Mouse (Mus musculus) ovary, adult 10 weeks (tissue): ENCODE data around the gene Tinf2. TPM values are rescaled to one million over a fixed set of nuclear protein-coding genes. Genes with fewer than 3 reads are reported as not detected.

Experiments
- polyA plus RNA-seq: library from polyadenylated mRNA; stranded (reverse); fragments of 350-450 nt; fragmentation: Illumina TruSeq; extraction: RNeasy Lipid Tissue Mini Kit (QIAGEN cat#74804); gene quantifications from one replicate; pipeline ENCODE4 v1.2.3, GENCODE M21; 2014

Tinf2 gene
- polyA plus RNA-seq, result 11.2 TPM

DNA sequence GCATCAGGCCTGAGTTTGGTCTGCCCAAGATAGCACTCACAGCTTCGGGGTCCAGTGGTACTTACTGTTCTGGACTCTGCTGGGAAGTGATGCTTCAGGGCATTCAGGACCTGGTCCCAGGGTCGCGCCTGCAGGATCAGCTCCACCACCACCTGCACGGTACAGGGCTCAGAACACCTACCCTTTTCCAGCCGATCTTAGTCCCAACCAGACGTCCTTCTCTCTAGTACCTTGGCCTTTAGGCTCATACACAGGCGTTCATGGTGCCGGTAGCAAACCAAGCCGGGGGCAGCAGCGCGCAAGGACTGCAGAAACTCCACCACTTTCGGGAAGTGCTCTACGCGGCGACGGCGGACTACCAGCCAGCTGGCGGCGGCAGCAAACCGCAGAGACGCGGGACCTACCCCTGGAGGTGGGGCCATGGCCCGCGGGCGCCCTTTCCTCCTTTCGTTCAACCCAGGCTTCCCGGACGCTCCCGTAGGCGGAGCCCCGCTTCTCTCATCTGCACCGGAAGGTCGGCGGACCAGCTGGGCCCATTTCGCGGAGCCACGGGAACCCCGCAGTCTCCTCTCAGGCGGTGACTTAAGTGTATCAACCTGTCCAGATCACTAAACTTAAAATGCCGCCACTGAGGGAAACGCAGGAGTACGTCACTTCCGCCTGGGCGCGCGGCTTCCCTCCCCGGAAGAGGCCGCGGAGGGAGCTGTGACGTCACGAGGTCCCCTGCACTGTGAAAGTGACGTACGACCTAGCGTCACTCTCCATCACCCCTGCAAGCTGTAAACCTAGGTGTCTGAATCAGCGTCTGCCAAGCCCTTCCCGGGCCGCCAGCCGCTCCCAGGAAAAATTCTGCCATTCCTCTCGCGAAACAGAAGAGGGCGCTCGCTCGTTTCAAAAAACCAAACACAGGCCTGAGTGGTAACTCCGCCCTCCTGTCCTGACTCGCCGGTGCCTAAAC is at the start of gene Tinf2:
Tinf2 (minus strand) TSS at position 661 of the 958 bp plus-strand sequence.

DNA sequence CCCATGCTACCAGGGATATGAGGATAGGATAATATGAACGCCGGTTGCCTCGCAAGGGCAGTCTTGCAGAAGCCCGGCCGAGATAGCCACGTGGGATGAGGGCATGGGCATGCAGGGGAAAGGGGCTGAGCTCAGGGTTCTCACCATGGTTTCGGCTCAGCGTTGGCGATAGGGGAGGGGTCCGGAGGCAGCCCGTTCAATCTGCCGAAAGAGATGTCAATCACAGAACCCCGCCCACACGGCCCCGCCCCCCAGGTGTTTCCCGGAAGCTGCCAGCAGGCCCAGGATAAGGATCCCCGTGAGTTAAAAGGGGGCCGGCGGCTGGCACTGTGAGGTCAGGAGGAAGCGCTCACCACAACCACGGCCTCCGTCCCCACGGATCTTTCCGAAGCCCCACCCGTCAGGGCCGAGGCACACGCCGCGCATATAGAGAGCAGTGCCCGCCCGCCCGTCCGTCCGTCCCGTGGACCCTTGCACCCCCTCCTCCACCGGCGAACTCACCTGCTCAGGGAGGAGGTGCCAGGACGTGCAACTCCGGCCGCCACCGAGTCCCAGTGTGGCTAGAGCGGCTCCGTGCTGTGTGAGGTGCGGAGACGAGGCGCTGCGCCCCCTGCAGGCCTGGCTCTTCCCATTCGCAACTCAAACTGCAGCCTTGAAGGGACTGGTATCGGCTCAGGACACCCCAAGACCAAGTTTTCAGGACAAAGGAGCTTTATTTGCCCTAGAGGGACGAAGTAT is 40.2 kb upstream of the Tinf2 start, which contains the start of gene Rabggta:
Rabggta (minus strand) TSS at position 564 of the 738 bp plus-strand sequence.

DNA sequence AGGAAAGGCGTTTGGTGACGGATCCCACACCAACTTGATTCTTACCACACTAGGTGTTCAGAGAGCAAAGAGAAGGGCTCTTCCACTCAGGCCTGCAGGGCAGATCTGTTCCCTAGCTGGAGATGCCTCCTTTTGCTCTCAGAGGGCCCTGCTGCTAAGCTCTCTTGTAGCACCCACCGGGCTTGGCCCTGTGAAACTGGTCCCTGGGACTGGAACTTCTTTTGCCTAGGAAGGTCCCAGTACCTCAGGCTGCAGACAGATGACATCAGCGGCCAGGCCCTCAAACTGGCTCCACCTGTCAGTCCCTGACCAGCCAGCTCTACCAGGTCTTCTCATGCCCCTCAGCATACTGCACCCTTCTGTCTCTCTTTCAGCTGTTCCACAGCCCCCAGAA is 32.1 kb upstream of the Tinf2 start, which contains the start of gene Tgm1:
Tgm1 (minus strand) TSS at position 198 of the 394 bp plus-strand sequence.

DNA sequence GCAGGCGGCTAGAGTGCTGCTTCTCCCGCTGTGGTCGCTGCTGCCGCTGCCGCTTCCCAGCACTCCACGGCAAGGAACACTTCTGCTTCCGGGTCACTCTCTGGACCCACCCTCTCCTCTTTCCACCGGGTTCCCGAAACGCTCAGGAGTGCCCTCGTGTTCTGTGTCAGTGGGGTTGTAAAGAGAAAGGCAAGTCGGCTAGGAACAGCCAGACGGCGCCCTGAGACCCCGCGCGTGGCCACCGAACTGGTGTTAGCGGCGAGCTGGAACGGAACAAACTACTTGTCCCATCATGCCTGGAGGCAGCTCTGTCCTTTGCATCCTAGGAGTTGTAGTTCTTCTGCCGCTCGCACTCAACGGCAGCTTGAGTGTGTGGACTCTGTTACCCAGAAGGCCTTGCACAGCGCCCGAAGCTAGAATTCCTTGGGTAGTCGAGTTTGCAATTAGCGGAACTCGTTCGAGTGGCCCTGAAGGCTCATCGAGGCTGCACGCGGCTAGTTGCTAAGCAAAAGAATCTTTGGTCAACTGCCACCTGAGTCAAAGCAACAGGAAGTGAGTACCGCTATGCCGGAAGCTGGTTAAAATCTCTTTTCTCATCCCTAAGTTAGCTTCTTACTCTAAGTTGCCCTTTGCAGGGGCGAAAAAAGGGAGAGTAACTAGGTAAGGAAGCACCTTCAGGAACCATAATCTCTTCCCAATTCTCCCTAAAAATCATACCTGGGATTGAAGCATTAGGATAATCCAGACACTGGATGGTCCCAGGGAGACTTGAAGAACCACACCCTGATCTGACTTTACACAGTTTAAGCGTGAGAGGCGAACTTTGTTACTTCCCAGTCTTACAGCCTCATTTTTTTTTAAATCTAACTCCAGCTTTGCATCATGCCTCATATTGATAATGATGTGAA is 9.5 kb downstream of the Tinf2 start, which contains the start of the genes Gmpr2 and Nedd8:
Gmpr2 (plus strand) TSS at position 109 of the 908 bp plus-strand sequence.
Nedd8 (minus strand) TSS at position 292 of the 908 bp plus-strand sequence.

DNA sequence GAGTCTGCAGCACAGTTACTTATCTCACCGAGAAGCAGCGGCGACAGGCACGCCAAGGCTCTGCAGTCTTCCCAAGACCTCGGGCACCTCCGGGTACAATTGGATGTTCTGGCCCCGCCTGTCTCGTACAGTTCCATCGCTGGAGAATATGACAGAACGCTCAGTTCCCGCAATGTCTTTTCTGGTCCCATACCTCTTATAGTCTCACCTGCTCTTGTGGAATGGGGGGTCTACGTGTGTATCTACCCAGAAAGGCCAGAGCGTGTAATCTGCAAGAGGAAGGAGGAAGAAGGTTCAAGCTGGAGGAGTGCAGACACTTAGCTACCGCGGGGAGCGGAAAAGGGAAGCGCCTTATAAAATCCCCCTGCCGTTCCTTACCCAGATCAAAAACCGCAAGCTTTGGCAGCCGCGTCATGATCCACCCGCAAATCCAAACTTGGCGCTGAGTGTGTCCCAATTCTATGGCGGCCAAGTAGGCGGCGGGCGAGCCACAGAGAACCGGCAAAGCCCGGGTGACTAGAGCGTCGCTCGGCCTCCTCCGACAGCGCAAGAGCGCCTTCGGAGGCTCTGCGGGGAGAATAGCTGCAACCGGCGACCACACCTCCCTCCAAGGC is 21.6 kb downstream of the Tinf2 start, which contains the start of gene Mdp1:
Mdp1 (minus strand) TSS at position 549 of the 614 bp plus-strand sequence.

DNA sequence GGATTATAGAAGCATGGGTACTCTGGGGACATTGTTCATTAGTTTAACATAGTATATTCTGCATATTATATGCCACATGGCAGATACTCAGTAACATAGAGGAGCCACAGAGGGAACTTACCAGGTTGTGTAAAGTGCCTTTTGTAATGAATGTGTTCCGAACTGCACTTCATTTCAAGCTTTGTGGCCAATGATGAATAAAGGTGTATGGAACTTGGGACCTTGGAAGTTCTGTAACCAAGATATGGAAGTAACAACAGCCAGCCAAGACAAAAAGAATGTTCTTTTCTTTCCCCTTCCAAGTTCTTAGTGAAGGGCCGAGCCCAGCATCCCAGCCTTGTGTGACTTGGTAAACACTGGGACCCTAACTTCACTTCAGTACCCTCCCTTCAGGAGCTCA is 31.7 kb downstream of the Tinf2 start, which contains the start of gene Tssk4:
Tssk4 (plus strand) TSS at position 301 of the 400 bp plus-strand sequence.

DNA sequence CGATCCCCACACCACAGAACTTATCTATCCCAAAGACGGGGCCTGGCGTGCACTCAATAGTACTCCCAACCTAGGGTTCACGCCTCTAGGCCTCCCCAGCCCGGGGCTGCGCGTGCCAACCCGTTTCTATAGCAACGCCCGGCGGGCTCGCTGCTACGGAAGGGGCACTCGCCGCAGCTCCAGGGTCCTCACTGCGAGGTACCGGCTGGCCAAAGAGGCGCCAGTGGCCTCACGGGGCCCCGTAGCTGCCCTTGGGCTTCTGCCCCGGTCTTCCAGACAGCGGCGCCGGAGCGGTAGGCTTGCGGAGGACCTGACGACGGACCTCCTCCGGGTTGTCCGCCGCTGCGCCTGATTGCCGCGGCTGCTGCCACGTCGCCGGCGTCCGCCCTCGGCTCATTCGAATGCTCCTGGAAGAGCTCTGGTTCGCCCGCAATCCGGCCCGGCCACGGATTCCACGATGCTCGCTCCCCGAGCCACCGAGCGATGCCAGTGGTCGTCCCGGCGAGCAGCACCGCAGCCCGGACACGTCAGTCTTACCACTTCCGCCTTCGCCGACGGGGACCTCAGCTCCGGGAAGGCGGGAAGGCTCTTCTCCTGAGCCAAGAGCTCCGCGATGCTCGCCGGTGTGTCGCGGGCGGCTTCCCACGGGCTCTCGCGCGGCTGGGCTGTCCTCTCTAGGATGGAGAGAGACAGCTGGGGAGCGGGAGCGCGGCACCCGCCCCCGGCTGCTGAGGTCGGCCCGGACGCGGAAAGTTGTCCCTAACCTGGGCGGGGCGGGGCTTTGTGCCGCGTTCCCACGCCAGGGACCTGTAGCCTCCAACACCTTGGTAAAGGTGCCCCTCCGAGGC is 38.3 kb downstream of the Tinf2 start, which contains the start of gene Tm9sf1:
Tm9sf1 (minus strand) TSS at position 747 of the 848 bp plus-strand sequence.

DNA sequence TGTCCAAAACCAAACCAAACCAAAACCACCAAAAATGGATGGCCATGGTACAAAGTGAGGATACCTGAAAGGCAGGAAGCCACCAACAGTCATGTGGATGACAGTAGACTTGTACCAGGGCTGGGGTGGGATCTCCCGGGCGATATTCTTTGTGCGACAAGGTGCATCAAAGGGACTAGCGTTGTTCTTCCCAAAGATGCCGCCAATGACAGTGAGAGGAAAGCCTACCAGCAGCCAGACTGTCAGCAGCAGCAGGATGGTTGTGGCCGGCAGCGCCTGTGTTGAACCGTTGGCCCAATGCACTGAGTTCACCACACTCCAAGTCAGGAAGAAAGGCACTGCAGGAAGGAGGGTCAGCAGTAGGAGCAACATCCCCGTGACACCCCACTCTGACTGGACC is 43.8 kb downstream of the Tinf2 start, which contains the start of gene Gm49378:
Gm49378 (minus strand) TSS at position 101 of the 400 bp plus-strand sequence.

DNA sequence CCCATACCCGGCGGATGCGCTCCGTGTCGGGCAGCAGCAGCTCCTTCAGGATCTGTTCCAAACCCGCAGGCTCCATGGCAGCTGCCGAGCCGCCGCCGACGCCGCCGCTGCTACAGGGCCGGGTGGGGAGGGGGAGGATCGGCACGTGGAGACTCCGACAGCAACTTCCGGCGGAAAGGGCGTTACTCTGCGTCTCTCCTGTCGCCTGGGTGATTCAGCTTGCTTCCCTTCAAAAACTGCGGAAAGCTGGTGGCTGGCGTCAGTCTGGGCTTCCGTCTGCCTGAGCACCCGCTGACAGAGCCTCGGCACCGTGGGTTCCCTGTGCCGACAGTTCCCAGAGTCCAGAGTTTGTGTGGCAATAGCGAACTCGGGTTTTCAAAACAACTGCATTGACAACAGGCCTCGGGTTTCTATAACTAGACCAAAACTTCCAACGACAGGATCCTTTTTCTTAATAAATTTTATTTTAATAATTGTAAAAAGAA is 46.1 kb downstream of the Tinf2 start, which contains the start of gene Ipo4:
Ipo4 (minus strand) TSS at position 435 of the 485 bp plus-strand sequence.

Other genes starting within 250 kb of the Tinf2 start
- 25.6 TPM for gene Dhrs4, start 203.1 kb downstream of the Tinf2 start, polyA plus RNA-seq
- gene Carmil3, start 191.2 kb downstream of the Tinf2 start, polyA plus RNA-seq, result 0.17 TPM
- gene Cpne6, start 171.4 kb downstream of the Tinf2 start, polyA plus RNA-seq, result not detected
- not detected for gene Nrl, start 156.8 kb downstream of the Tinf2 start, polyA plus RNA-seq
- 10.0 TPM for gene Pck2, start 141.6 kb downstream of the Tinf2 start, polyA plus RNA-seq
- 8.8 TPM for gene Dcaf11, start 121.8 kb downstream of the Tinf2 start, polyA plus RNA-seq
- not detected for gene A730061H03Rik, start 121.4 kb downstream of the Tinf2 start, polyA plus RNA-seq
- not detected for gene Fitm1, start 106.2 kb downstream of the Tinf2 start, polyA plus RNA-seq
- gene Psme1, start 103.7 kb downstream of the Tinf2 start, polyA plus RNA-seq, result 115 TPM
- 2.7 TPM for gene Emc9, start 96.5 kb downstream of the Tinf2 start, polyA plus RNA-seq
- 87.7 TPM for gene Psme2, start 90.7 kb downstream of the Tinf2 start, polyA plus RNA-seq
- gene Rnf31, start 90.1 kb downstream of the Tinf2 start, polyA plus RNA-seq, result 2.5 TPM
- gene Irf9, start 78.2 kb downstream of the Tinf2 start, polyA plus RNA-seq, result 37.8 TPM
- gene Rec8, start 63.8 kb downstream of the Tinf2 start, polyA plus RNA-seq, result 0.77 TPM
- 11.5 TPM for gene Ipo4, start 45.9 kb downstream of the Tinf2 start, polyA plus RNA-seq
- 0.60 TPM for gene Gm49378, start 43.9 kb downstream of the Tinf2 start, polyA plus RNA-seq
- 44.3 TPM for gene Tm9sf1, start 38.0 kb downstream of the Tinf2 start, polyA plus RNA-seq
- gene Tssk4, start 31.6 kb downstream of the Tinf2 start, polyA plus RNA-seq, result not detected
- gene Mdp1, start 21.3 kb downstream of the Tinf2 start, polyA plus RNA-seq, result 13.6 TPM
- gene Gmpr2, start 9.9 kb downstream of the Tinf2 start, polyA plus RNA-seq, result 28.1 TPM
- gene Nedd8, start 9.7 kb downstream of the Tinf2 start, polyA plus RNA-seq, result 46.6 TPM
- not detected for gene Tgm1, start 32.1 kb upstream of the Tinf2 start, polyA plus RNA-seq
- gene Rabggta, start 40.4 kb upstream of the Tinf2 start, polyA plus RNA-seq, result 0.40 TPM
- gene Dhrs1, start 63.9 kb upstream of the Tinf2 start, polyA plus RNA-seq, result 8.2 TPM
- 6.1 TPM for gene Nop9, start 63.9 kb upstream of the Tinf2 start, polyA plus RNA-seq
- not detected for gene Cideb, start 76.6 kb upstream of the Tinf2 start, polyA plus RNA-seq
- not detected for gene Ltb4r2, start 79.6 kb upstream of the Tinf2 start, polyA plus RNA-seq
- not detected for gene Ltb4r1, start 84.1 kb upstream of the Tinf2 start, polyA plus RNA-seq
- not detected for gene Adcy4, start 102.3 kb upstream of the Tinf2 start, polyA plus RNA-seq
- gene Ripk3, start 107.0 kb upstream of the Tinf2 start, polyA plus RNA-seq, result not detected
- gene Nfatc4, start 141.3 kb upstream of the Tinf2 start, polyA plus RNA-seq, result 3.0 TPM
- 1.1 TPM for gene Nynrin, start 172.2 kb upstream of the Tinf2 start, polyA plus RNA-seq
- 0.14 TPM for gene Cbln3, start 202.6 kb upstream of the Tinf2 start, polyA plus RNA-seq
- gene Khnyn, start 203.1 kb upstream of the Tinf2 start, polyA plus RNA-seq, result 13.0 TPM
- gene Sdr39u1, start 218.5 kb upstream of the Tinf2 start, polyA plus RNA-seq, result 8.0 TPM